Mouse (Mus musculus): ENCODE results near the gene Cyp11a1.

Gene Cyp11a1

GRCm38 (mm10) chr9:58067546-58067945 is 61.3 kb downstream of the Cyp11a1 start:
- DNase-seq (ENCODE audit: extremely low read depth, low read depth, low spot score): no peak

GRCm38 (mm10) chr9:58074561-58074960 is 68.3 kb downstream of the Cyp11a1 start:
- no peak for DNase-seq (ENCODE audit: extremely low read depth, low read depth, low spot score)

Data from fat pad, adult 2 months (tissue).